Mouse (Mus musculus) G1E (cell line): Measurements from ENCODE around the gene Lsamp.

Experiments
- CTCF ChIP-seq: IDR thresholded peaks from 2 replicates; pipeline ENCODE4 v1.5.1; 2012; ENCODE audit warnings: low read depth, low read length, inconsistent platforms, mixed read lengths
- TAL1 ChIP-seq: conservative IDR thresholded peaks from 2 replicates; pipeline ENCODE4 v1.6.1; 2012; ENCODE audit warnings: low read depth, low read length, inconsistent platforms, mixed read lengths

GRCm38 (mm10) chr16:40075556-40075955 is 91.4 kb downstream of the Lsamp start:
- no peak for TF ChIP-seq CTCF
- no peak for TF ChIP-seq TAL1
